Mouse (Mus musculus): ENCODE results near the gene Gtf2a2.
A peak's percentile ranks its signal among the peaks of the same experiment; 100 is the strongest.

The Gtf2a2 gene

DNA sequence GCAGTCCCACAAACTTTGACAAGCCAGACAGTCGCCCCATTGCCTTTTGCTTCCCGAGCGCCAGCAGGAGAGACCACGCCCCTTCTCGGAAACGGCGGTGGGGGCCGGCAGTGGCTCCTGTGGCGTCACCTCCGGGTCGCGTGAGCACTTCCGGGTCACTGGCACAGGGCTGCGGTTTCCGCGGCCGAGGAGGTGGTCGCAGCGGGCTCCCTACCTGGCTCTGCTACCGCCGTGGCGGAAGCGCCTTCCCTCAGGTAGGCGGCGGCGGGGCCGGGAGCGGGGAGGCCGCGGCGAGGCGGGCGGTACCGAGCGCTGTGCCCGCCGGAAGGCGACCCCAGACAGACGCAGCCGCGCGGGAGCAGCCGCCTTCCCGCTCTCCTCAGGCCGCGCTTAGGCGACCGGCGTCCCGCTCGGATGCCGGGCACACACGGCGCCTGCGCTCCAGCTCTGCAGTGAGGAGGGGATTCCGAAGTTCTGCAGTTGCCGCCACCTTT is at the start of gene Gtf2a2:
Gene Gtf2a2 (plus strand): TSS at position 143 of the 494 bp plus-strand sequence.
- ATAC-seq (ENCODE audit: low TSS enrichment): peak; percentile 97

DNA sequence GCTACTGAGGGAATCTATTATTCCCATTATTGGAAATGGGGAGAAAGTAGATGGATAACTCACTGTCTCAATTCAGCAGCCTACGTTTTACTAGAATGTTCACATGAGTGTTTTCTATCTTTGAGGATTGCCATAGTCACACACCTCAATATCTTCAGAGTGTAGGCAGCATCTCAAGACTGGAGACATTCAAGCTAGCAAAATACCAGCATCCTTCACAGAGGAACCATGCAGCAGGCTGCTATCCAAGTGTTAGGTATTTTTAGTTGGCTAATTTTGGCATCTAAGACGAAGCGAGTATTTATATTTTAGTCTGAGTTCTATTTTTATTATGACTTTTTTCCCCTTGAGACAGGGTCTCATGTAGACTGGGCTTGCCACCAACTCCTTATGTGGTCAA is 48.0 kb upstream of the Gtf2a2 start:
- ATAC-seq (ENCODE audit: low TSS enrichment): peak; percentile 86

DNA sequence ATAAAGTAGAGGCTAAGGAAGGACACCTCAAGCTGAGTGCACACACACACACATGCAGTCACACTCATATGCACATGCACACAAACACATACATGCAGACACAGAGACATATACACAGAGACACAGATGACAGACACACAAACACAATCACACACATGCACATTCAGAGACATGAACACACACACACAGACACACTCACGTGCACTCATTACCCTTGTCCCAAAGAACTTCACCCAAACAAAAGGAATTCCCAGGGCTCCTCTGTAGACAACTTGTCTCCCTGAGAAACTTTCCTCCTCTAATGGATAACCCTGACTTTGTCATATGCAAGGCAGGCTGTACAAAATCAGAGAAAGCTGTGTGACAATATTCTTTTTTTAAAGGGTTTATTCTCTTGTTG is 26.8 kb upstream of the Gtf2a2 start:
- ATAC-seq (ENCODE audit: low TSS enrichment): no peak

DNA sequence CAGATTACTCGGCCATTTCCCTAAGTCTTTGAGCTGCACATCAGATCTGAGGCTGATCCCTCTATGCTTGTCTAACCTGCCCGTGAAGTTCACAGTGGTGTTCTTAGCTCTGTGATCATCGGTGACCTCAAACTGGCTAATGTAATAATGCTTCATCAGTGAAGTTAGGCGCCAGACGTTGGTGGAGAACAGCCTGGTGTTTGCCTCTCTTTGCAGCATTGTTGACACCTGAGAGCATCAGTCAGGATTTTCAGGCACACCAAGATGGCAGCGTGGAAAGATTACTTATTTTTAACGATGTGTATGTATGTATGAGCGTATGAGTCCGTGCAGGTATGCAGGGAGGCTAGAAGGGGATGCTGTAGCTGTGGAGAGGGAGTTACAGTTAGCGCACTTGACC is 26.3 kb upstream of the Gtf2a2 start:
- ATAC-seq (ENCODE audit: low TSS enrichment): no peak

DNA sequence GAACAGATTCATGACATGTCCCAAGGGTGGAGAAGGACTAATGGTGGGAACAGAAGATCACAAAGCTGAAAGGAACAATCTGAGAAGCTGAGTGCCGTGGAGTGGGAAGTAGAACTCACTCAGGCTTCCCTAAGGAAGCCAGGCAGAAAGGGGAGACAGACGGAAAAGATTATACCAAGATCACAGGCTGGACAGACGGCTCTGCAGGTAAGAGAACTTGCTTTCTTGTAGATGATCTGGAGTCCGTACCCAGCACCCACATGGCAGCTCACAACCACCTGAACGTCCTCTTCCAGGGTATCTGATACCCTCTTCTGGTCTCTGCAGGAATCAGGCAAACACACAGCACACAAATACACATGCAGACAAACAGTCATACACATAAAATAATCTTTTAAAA is 25.8 kb upstream of the Gtf2a2 start:
- no peak for ATAC-seq (ENCODE audit: low TSS enrichment)

DNA sequence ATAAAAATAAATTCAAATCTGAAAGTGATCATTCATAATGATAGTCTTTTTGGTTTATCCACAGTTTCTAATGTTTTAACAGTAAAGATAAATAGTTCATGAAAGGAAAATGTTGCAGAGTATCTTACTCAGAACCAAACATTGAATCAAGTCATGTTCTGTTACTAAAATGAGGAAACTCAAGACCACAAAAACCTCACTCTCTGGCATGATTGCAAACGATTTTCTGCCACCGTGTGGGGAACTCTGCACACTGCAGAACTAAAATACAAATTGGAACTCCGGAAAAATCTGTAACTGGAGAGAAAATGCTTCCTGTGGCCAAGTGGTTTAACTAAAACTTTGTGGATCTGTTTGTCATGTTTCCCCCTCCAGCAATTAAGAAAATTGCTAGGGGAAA is 24.8 kb upstream of the Gtf2a2 start:
- no peak for ATAC-seq (ENCODE audit: low TSS enrichment)

DNA sequence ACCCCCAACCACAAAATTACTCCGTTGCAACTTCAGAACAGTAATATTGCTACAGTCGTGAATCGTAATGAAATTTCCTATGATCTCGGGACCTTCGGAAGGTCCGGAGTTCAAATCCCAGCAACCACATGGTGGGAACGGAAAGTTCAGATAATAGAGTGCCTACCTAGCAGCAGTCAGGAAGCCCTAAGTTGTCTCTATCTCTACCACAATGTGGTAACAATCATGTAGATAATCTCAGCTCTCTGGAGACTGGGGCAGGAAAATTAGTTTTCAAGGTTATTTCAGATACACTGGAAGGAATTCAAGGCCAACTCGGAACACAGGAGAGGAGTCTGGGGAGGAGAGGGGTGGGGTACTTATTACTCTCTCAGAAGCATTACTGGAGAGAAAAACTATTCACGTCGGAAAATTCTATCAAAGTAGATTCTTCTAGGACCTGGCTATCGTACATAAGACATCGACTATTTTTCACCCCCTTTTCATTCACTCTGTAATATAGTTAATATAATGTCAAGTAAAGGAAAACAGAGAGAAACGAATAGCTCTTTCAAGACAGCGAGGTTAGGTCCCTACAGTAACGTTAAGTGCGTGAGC is 23.5 kb upstream of the Gtf2a2 start:
- ATAC-seq (ENCODE audit: low TSS enrichment): no peak

DNA sequence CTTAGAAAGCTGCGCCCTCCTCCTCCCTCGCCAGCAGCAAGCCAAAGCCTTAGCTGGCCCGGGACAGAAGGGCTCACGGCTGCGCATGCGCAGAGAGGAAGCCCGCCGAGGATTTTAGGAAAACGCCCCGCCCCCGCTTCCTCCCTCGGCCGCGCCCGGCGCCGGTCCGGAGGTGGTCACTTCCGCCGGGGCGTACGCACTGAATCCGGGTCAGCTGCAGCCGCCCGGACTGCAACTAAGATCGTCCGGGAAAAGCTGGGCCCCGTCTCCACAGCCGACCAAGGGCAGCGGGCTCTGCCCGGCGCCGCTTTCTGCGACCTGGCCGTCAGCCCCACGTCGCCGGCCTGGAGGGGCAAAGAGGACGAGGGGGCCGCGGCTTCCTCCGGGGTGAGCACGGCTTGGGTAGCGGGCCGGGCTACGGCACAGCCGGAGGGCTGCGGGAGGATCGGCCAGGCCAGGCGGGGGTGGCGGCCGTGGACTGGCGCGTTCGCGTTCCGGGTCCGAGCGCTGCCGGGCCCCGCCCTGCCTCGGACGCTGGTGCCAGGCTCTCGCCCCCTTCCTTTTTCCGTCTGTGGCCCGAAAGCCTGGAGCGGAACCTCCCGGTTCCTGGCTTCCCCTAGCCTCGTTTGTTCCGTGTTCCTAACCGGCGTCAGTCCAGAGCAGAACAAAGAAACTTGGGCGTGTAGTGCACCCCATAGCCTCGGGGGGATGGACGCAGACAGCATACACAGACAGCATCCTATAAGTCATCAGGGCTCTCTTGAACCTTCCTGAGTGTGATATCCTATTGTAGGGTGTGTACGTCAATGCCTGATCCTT is 22.8 kb upstream of the Gtf2a2 start, which contains the start of gene Bnip2:
Gene Bnip2 (plus strand): TSS at position 164 of the 819 bp plus-strand sequence.
- ATAC-seq (ENCODE audit: low TSS enrichment): peak; percentile 92

DNA sequence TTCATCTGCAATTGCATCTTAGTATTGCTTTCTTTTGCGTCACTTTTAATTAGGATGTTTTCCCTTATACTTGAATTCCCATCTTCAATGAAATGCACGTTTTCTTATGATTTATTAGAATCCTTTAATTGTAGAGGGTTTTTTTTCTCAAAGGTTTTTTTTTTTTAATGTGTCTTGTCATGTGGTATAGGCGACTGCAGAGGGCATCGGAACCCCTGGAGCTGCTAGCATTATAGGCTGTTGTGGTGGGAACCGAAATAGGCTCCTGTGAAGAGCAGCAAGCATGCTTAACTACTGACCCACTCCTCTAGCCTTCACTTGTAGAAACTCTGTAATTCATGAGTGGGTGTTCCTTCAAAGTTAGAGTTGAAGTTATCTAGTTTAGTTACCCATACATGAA is 22.0 kb upstream of the Gtf2a2 start:
- ATAC-seq (ENCODE audit: low TSS enrichment): no peak

DNA sequence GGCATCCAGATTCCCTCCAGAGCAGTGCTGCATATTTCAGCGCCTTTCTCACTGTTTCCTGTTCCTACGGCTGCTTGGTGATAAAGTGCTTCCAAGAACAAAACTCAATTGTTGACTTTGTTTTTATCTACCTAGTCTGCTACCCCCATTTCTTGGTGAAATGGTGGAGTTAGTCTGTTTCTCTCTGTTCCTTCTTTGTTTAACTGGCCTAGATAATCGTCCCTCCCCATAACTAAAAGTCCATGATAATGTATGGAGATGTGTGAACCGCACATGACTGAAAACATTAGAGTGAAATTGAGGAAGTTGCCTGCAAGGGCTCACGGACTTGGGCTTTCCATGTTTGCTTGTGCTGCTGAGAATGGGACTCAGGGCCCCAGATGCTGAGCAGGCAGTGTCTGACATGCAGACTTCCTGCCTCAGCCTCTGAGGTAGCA is 19.5 kb upstream of the Gtf2a2 start:
- no peak for ATAC-seq (ENCODE audit: low TSS enrichment)

DNA sequence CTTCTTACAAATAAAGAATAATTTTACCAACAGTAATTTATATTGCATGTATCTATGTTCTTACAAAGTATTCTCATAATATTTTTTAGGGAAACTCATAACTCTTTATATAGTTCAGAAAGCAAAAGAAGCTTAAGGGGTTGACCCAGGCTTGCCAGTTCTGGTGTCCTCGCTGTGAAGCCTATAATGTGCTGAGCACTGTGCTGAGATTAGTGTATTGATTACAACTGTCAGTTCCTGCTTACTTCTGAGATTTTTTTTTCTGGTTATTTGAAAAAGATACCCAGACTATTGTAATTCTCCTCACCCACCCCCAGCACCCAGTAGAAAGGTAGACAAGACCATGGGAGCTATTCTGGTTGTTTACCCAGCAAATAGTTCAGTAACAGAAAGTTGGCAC is 18.9 kb upstream of the Gtf2a2 start:
- ATAC-seq (ENCODE audit: low TSS enrichment): no peak

DNA sequence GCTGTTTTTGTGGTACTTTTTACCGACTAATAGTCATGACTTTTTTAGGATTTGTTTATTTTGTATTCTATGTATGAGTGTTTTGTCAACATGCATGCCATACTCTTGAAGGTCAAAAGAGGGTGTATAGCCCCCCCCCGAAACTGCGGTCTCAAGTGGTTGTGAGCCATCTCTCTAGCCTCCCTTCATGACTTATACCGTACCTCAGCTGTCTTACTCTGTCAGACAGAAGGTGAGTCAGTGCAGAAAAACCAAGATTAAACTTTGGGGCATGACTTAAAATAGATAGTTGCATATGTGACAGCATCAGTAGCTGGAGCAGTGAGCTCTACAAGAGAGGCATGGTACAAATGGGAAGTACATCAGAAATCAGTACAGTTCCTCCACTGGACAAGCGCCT is 17.8 kb upstream of the Gtf2a2 start:
- ATAC-seq (ENCODE audit: low TSS enrichment): peak; percentile 23; the same call in 1 of the 2 replicates

DNA sequence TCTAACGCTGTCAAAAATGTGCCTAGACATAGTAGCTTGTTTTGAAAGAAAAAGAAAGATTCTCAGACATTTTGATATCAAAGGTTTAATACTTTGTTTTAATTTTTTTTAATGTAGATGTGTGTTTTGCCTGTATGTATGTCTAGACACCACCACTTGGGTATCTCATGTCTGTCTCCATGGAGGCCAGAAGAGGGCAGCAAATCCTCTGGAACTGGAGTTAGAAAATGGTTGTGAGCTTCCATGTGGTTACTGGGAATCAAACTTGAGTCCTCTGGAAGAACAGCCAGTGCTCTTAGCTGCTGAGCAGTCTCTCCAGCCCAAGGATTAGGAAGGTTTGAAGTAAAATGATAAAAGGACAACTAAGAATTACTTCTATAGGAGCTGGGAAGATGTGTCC is 13.0 kb upstream of the Gtf2a2 start:
- no peak for ATAC-seq (ENCODE audit: low TSS enrichment)

DNA sequence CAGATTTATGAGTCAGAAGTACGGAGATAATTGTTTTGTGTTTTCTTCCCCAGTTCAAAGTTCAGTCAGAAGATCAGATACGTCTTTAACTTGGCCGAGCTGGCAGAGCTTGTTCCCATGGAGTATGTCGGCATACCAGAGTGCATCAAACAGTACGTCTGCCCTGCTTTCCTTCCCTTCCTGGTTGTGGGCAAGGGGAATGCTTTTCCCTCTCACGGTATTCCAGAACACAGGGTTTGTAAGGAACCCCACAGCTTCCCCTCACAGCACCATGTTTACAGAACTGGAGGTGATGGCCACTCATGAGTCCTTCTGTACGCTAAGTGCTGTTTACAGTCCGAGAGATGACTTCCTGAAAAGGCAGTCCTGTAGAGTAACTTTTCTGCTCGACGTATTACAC is 8.8 kb upstream of the Gtf2a2 start:
- no peak for ATAC-seq (ENCODE audit: low TSS enrichment)

DNA sequence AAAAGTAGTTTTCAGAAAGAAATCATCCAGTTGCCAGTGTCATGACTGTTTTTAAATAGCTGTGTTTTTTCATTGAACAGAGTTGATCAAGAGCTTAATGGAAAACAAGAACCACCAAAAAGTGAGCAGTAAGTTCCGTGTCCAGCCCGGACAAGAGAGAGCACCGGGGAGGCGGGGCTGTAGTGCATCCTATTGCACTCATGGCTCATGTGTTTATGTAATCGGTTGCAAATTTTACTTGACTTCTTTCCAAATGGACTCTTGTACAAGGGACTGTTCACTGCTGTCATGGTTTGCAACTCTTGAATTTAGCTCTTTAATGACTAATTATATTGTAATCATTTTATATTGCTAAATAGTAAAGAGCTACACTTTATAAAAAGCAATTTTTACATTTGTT is 5.4 kb upstream of the Gtf2a2 start:
- no peak for ATAC-seq (ENCODE audit: low TSS enrichment)

DNA sequence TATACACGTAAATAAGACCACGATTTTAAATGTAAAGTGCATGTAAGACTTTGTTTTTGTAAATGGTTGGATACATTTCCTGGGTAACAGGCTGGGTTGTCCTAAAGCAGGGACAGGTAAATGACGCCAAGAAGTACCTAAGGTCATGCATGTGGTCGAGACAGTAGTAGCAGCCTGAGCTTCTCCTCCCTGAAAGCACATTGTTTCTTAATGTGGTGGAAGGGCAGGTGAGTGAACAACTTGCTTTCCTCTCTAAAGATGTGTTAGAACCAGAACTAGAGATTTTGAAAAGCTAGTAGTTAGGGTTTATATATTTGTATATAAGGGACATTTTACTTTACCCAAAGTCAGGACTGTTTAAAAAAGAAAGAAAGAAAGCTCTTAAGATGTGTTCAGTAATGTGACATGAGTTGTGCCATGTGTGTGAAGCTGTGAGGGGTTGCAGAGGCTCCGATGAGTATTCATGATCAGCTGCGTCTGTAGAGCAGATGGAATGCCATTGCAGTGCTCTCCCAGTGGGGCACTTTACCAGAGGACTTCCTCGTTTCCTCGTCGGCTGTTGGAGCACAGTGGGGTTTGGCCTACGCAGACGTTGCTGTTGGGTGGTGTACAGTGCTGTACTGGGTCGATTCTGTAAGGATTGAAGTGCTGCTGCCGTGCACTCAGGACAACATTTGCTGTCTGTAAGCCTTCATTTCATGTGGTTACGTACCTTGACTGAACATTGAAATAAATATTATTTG is 4.7 kb upstream of the Gtf2a2 start:
- no peak for ATAC-seq (ENCODE audit: low TSS enrichment)

DNA sequence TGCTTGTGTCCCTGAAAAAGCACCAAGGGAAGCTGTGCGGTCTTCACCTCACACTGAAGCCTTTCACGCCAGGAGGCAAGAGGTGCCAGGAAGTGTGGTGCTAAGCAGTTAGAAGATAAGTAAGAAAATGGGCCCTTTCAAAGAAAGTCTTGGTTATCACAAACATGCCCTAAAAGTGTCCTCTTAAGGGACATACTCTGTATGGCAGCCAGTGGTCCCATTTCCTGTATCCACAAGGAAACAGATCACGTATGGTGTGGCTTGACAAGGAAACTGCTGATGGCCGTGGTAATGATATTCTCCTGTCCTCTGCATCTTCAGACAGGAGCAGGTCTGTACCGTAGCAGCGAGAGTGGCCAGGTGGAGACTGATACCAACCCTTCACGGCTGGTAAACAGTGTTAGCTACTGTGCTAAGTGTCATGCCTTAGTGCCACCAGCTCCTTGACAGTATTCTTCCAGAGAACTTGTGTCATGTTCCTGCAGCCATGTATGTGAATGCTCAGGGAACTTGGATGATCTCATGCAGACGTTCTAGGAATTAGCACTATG is 2.5 kb upstream of the Gtf2a2 start:
- no peak for ATAC-seq (ENCODE audit: low TSS enrichment)

DNA sequence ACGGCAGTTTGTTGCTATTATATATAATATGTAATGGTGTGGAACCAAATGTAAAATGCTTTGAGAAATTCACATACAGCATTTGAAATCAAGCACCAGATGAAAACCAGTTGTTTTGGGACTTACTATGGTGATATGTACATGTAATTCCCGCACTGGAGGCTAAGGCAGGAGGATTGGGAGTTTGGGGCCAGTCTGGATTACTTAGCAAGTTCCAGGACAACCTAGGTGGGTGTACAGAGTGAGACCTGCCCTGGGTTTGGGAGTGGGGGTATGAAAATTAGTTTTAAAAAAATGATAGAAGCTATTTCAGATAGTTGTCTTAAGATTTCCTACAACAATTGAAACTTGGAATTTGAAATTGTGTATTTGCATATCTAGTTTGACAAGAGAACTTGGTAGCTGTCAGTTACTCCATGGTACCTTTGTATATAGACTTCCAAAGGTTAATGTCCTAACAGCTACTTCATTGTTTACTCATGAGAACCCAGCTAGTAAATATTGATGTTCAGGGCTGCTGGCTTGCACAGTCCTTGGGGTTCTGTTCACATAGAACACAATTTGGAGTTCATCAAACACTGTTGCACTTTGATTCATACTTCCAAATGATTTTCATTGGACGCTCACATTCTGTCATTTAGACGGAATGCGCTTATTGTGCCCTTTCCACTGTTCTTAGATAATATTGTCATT is 1.4 kb upstream of the Gtf2a2 start:
- no peak for ATAC-seq (ENCODE audit: low TSS enrichment)

DNA sequence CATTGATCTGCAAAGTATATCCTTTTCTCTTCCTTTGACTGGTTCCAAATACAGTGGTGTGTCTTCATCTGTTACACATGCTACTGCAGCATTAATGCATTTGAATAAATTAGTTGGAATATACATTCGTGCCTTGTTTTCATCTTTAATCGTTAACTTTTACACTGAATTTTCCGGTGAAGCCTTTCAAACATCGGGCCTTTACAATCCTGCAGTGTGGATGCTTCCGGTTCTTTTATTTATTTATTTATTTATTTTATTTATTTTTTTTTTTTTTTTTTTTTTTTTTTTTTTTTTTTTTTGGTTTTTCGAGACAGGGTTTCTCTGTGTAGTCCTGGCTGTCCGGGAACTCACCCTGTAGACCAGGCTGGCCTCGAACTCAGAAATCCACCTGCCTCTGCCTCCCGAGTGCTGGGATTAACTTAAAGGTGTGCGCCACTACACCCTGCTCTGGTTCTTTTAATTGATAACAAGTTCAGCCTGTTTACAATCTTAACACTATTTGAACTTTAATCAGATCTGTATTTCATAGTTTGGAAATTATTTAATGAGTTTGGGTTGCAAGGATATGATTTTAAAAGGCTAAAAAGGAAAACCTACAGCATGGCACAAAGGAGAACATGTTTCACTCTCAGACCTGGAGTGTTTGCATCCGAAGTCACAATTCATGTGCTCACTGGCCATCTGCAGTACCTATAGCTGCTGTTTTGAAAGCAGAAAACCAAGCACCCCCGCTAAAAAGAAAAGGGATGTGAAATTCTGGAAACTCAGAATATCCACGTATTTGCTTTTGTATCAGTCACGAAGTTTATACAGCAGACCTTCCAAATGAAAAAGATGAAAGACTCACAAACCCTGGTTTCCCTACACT is 578 bp upstream of the Gtf2a2 start:
- peak; percentile 3; the same call in 1 of the 2 replicates for ATAC-seq (ENCODE audit: low TSS enrichment)

DNA sequence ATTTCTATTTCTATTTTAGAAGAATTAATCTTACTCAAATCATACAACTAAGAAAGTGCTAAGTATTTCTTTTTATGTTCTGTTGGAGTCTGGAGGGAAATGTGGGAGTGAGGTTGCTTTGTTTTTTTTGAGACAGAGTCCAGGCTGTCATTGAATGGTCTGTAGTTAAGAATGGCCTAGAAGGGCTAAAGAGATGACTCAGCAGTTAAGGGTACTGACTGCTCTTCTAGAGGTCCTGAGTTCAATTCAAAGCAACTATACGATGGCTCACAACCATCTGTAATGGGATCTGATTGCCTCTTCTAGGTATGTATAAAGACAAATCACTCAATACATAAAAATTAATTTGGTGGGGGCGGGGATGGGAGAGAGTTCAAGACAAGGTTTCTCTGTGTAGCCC is 3.3 kb downstream of the Gtf2a2 start:
- ATAC-seq (ENCODE audit: low TSS enrichment): no peak

DNA sequence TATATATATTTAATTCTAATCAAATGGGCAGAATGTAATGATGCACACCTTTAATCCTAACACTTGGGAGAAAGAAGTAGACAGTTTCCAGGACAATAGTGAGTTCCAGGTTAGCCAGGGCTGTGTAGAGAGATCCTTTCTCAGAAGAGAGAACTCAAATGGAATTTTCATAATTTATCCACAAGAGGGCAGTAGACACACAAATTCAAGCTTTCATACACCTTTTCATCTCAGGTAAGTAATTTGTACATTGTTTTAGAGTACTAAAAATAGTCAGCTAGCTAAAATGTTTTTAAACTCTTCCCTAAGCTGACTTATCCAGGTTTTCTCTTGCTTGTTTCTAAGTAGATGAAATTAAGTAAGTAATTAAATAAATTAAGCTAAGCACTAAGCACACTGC is 6.5 kb downstream of the Gtf2a2 start:
- no peak for ATAC-seq (ENCODE audit: low TSS enrichment)

All from frontal cortex, adult (tissue).